Mouse (Mus musculus) mouse embryonic stem cell (cell line): Measurements from ENCODE around the gene P2ry12.

ENCODE experiments used
- in situ Hi-C, 2 experiments: fragments of 300-500 bp; cut with MboI; formaldehyde crosslinking; loops; 1 replicate in 1 of 2; 3 replicates in 1 of 2; pipeline ENCODE4 v1.14.3; 2019 to 2020; ENCODE audit warnings: low sequenced_read_pairs in 2 of 2, low pct_unique_long_range_greater_than_20kb in 1 of 2, mixed read lengths in 1 of 2; ENCODE audit not compliant: unreplicated experiment in 1 of 2

Gene P2ry12

GRCm38 (mm10) chr3:59250454-59250853 lies 12.2 kb downstream of the P2ry12 start:
- in situ Hi-C loops = no loop called here

- in situ Hi-C loops = no loop called here
These were observed 14.6 kb downstream of the P2ry12 start for GRCm38 (mm10) chr3:59248031-59248430.

GRCm38 (mm10) chr3:59243384-59243783 lies 19.3 kb downstream of the P2ry12 start:
- in situ Hi-C loops = no loop called here

GRCm38 (mm10) chr3:59234878-59235277 lies 27.8 kb downstream of the P2ry12 start:
- in situ Hi-C loops = no loop called here

GRCm38 (mm10) chr3:59230912-59231311 lies 31.8 kb downstream of the P2ry12 start:
- in situ Hi-C loops = no loop called here

- in situ Hi-C loops = no loop called here
These were observed 33.7 kb downstream of the P2ry12 start for GRCm38 (mm10) chr3:59228730-59229551.

GRCm38 (mm10) chr3:59227696-59228095 lies 35.0 kb downstream of the P2ry12 start:
- in situ Hi-C loops = no loop called here

- in situ Hi-C loops = no loop called here
These were observed 37.3 kb downstream of the P2ry12 start for GRCm38 (mm10) chr3:59225411-59225810.

GRCm38 (mm10) chr3:59222303-59222702 lies 40.4 kb downstream of the P2ry12 start:
- in situ Hi-C loops = no loop called here

- in situ Hi-C loops = no loop called here
These were observed 43.3 kb downstream of the P2ry12 start for GRCm38 (mm10) chr3:59219326-59219725.

- in situ Hi-C loops = no loop called here
These were observed 45.5 kb downstream of the P2ry12 start for GRCm38 (mm10) chr3:59217211-59217610.

- in situ Hi-C loops = no loop called here
These were observed 50.3 kb downstream of the P2ry12 start for GRCm38 (mm10) chr3:59212404-59212803.

GRCm38 (mm10) chr3:59211784-59212183 lies 50.9 kb downstream of the P2ry12 start:
- in situ Hi-C loops = no loop called here

GRCm38 (mm10) chr3:59210727-59211126 lies 51.9 kb downstream of the P2ry12 start, which contains the start of gene P2ry13:
Gene P2ry13 (minus strand): TSS chr3:59210882.
- in situ Hi-C loops = no loop called here

- in situ Hi-C loops = no loop called here
These were observed 52.6 kb downstream of the P2ry12 start for GRCm38 (mm10) chr3:59210089-59210488.

- in situ Hi-C loops = no loop called here
These were observed 53.8 kb downstream of the P2ry12 start for GRCm38 (mm10) chr3:59208650-59209548.

- in situ Hi-C loops = no loop called here
These were observed 56.7 kb downstream of the P2ry12 start for GRCm38 (mm10) chr3:59205941-59206340.

- in situ Hi-C loops = no loop called here
These were observed 57.8 kb downstream of the P2ry12 start for GRCm38 (mm10) chr3:59204719-59205503.
